Mouse (Mus musculus): Measurements from ENCODE around the gene Fut7.
A peak's percentile ranks its signal among the peaks of the same experiment; 100 is the strongest.

The Fut7 gene

GRCm38 (mm10) chr2:25460551-25461309, 37.7 kb downstream of the Fut7 start, which contains the start of gene Paxx:
Paxx (minus strand) TSS chr2:25461094.
- peak; percentile 92 for DNase-seq

GRCm38 (mm10) chr2:25461407-25461806, 38.3 kb downstream of the Fut7 start:
- DNase-seq, result no peak

- DNase-seq, result no peak
Measured at GRCm38 (mm10) chr2:25463630-25464029, 40.6 kb downstream of the Fut7 start.

- no peak for DNase-seq
Measured at GRCm38 (mm10) chr2:25465256-25465655, 42.2 kb downstream of the Fut7 start.

- no peak for DNase-seq
Measured at GRCm38 (mm10) chr2:25465816-25466635, 43.0 kb downstream of the Fut7 start.

- no peak for DNase-seq
Measured at GRCm38 (mm10) chr2:25467606-25468303, 44.7 kb downstream of the Fut7 start.

- DNase-seq, result no peak
Measured at GRCm38 (mm10) chr2:25468962-25469915, 46.2 kb downstream of the Fut7 start.

- DNase-seq, result no peak
Measured at GRCm38 (mm10) chr2:25469969-25470368, 46.9 kb downstream of the Fut7 start, which contains the start of gene Ptgds. Ptgds (minus strand) TSS chr2:25470046.

- DNase-seq, result no peak
Measured at GRCm38 (mm10) chr2:25472550-25472949, 49.5 kb downstream of the Fut7 start.

Data from lung, postnatal 14 days (tissue).